Mouse (Mus musculus) heart, embryonic 13.5 days (tissue): ENCODE measurements around the gene Lypd5. TPM values are rescaled to one million over a fixed set of nuclear protein-coding genes. Genes with fewer than 3 reads are reported as not detected.
A peak's percentile ranks its signal among the peaks of the same experiment; 100 is the strongest.

Source experiments
- ATAC-seq: fragments of 200-750 bp; cut with Nextera tagmentation; 2 replicates; pipeline ENCODE4 v1.8.0; 2017; ENCODE audit warnings: moderate TSS enrichment; ENCODE audit not compliant: insufficient number of reproducible peaks, low FRiP score, low TSS enrichment; ENCODE audit errors: extremely low read depth
- H3K27ac ChIP-seq: fragments of 300-500 bp; sonication (generic); replicated peaks from 2 replicates; pipeline ENCODE4 v1.5.1; 2015; ENCODE audit warnings: moderate library complexity, mild to moderate bottlenecking, inconsistent platforms
- H3K27me3 ChIP-seq: fragments of 300-500 bp; sonication (generic); replicated peaks from 2 replicates; pipeline ENCODE4 v1.6.1; 2015; ENCODE audit warnings: mild to moderate bottlenecking, inconsistent platforms
- H3K36me3 ChIP-seq: fragments of 300-500 bp; sonication (generic); 2 replicates; pipeline ENCODE4 v1.6.1; 2015; ENCODE audit warnings: mild to moderate bottlenecking, inconsistent platforms
- H3K4me1 ChIP-seq: fragments of 300-500 bp; sonication (generic); 2 replicates; pipeline ENCODE4 v1.6.1; 2015; ENCODE audit warnings: inconsistent platforms
- H3K4me2 ChIP-seq: fragments of 300-500 bp; sonication (generic); 2 replicates; pipeline ENCODE4 v1.6.1; 2015; ENCODE audit warnings: inconsistent platforms, mild to moderate bottlenecking, moderate library complexity
- H3K4me3 ChIP-seq: fragments of 300-500 bp; sonication (generic); 2 replicates; pipeline ENCODE4 v1.5.1; 2015; ENCODE audit warnings: moderate library complexity, mild to moderate bottlenecking, inconsistent platforms
- H3K9ac ChIP-seq: fragments of 300-500 bp; sonication (generic); 2 replicates; pipeline ENCODE4 v1.6.1; 2015; ENCODE audit warnings: inconsistent platforms, mild to moderate bottlenecking, moderate library complexity
- H3K9me3 ChIP-seq: fragments of 300-500 bp; sonication (generic); 2 replicates; pipeline ENCODE4 v1.6.1; 2016; ENCODE audit warnings: inconsistent platforms
- WGBS: fragments of 180-500 bp; shearing (Covaris S2); methylation state at CpG from one replicate; pipeline ENCODE4 v1.1.7; 2015; ENCODE audit warnings: mixed read lengths; 5-methylcytosine and 5-hydroxymethylcytosine counted together
- polyA plus RNA-seq: library from polyadenylated mRNA; unstranded; fragments of >200 nt; fragmentation: Nextera tagmentation; extraction: Ambion mirVana; gene quantifications from 2 replicates; pipeline ENCODE4 v1.2.1, GENCODE M21; 2015

Gene Lypd5
- polyA plus RNA-seq, 1 experiment from 2014 or later: not detected

GRCm38 (mm10) chr7:24372786-24373185, 23.8 kb downstream of the Lypd5 start:
- Histone ChIP-seq H3K9me3 (no peaks in the 10 kb centered on the region), H3K27me3 (peaks cover 24% of the 10 kb centered on the region; the same call in 1 of the 2 replicates), H3K27ac (peak overlapping the region; percentile 45; the same call in 1 of the 2 replicates), H3K9ac (peak overlapping the region; percentile 40; the same call in 1 of the 2 replicates), H3K36me3 (no peaks in the 10 kb centered on the region), H3K4me3 (peak overlapping the region; percentile 17; the same call in 1 of the 2 replicates), H3K4me1 (peaks cover 27% of the 10 kb centered on the region), H3K4me2 (peak overlapping the region; percentile 59)
- 47% methylated on average over 4 of the region's 4 CpGs for WGBS
- ATAC-seq: no peak

GRCm38 (mm10) chr7:24373538-24374379, 24.8 kb downstream of the Lypd5 start:
- H3K36me3 ChIP-seq: no peaks in the 10 kb centered on the region
- no peak for ATAC-seq
- no peaks in the 10 kb centered on the region for H3K9me3 ChIP-seq
- peak overlapping the region; percentile 63 for H3K27ac ChIP-seq
- H3K27me3 ChIP-seq: peaks cover 28% of the 10 kb centered on the region; the same call in 1 of the 2 replicates
- 34% methylated on average over 20 of the region's 20 CpGs for WGBS
- H3K4me2 ChIP-seq: peak overlapping the region; percentile 59
- peaks cover 30% of the 10 kb centered on the region for H3K4me1 ChIP-seq
- peak overlapping the region; percentile 56 for H3K9ac ChIP-seq
- peak overlapping the region; percentile 23 for H3K4me3 ChIP-seq

GRCm38 (mm10) chr7:24376456-24376855, 27.5 kb downstream of the Lypd5 start:
- peak overlapping the region; percentile 48; the same call in 1 of the 2 replicates for H3K4me3 ChIP-seq
- no peak for ATAC-seq
- H3K4me1 ChIP-seq: peaks cover 38% of the 10 kb centered on the region
- H3K36me3 ChIP-seq: no peaks in the 10 kb centered on the region
- peaks cover 17% of the 10 kb centered on the region; the same call in 1 of the 2 replicates for H3K27me3 ChIP-seq
- H3K4me2 ChIP-seq: peak overlapping the region; percentile 71
- peak overlapping the region; percentile 71; the same call in 1 of the 2 replicates for H3K9ac ChIP-seq
- peak overlapping the region; percentile 66 for H3K27ac ChIP-seq
- H3K9me3 ChIP-seq: no peaks in the 10 kb centered on the region
- WGBS: 79% methylated on average over 8 of the region's 8 CpGs

GRCm38 (mm10) chr7:24377091-24377865, 28.3 kb downstream of the Lypd5 start:
- WGBS: 2% methylated on average over 45 of the region's 49 CpGs
- peak overlapping the region; percentile 48 for H3K4me3 ChIP-seq
- H3K9me3 ChIP-seq: no peaks in the 10 kb centered on the region
- peak overlapping the region; percentile 71 for H3K9ac ChIP-seq
- peaks cover 38% of the 10 kb centered on the region for H3K4me1 ChIP-seq
- H3K27me3 ChIP-seq: peaks cover 16% of the 10 kb centered on the region; the same call in 1 of the 2 replicates
- H3K4me2 ChIP-seq: peak overlapping the region; percentile 71
- H3K27ac ChIP-seq: peak overlapping the region; percentile 66
- ATAC-seq: peak; percentile 88
- H3K36me3 ChIP-seq: no peaks in the 10 kb centered on the region

- H3K4me2 ChIP-seq: peak overlapping the region; percentile 71
Observed at GRCm38 (mm10) chr7:24378049-24378701, 29.2 kb downstream of the Lypd5 start.

GRCm38 (mm10) chr7:24379934-24380333, 30.9 kb downstream of the Lypd5 start:
- Histone ChIP-seq H3K9ac (no peak overlapping the region), H3K9me3 (no peaks in the 10 kb centered on the region)
- WGBS: 42% methylated on average over 7 of the region's 7 CpGs

More at GRCm38 (mm10) chr7:24378049-24378701, 29.2 kb downstream of the Lypd5 start:
- Histone ChIP-seq H3K36me3 (no peaks in the 10 kb centered on the region), H3K9me3 (no peaks in the 10 kb centered on the region), H3K27ac (no peak overlapping the region), H3K27me3 (peaks cover 19% of the 10 kb centered on the region; the same call in 1 of the 2 replicates), H3K4me3 (0 out of 2 replicates have a peak overlapping the region, but pooled peaks have one; percentile 11), H3K9ac (no peak overlapping the region; the same call in 1 of the 2 replicates), H3K4me1 (peaks cover 31% of the 10 kb centered on the region)
- 69% methylated on average over 10 of the region's 10 CpGs for WGBS
- ATAC-seq: no peak

GRCm38 (mm10) chr7:24380370-24380769, 31.4 kb downstream of the Lypd5 start:
- ATAC-seq: no peak
- Histone ChIP-seq H3K27me3 (peaks cover 35% of the 10 kb centered on the region; the same call in 1 of the 2 replicates), H3K9me3 (no peaks in the 10 kb centered on the region), H3K9ac (no peak overlapping the region), H3K4me3 (no peak overlapping the region), H3K27ac (no peak overlapping the region), H3K36me3 (no peaks in the 10 kb centered on the region), H3K4me2 (peak overlapping the region; percentile 18; the same call in 1 of the 2 replicates), H3K4me1 (peaks cover 22% of the 10 kb centered on the region)
- 65% methylated on average over 2 of the region's 2 CpGs for WGBS

More at GRCm38 (mm10) chr7:24379934-24380333, 30.9 kb downstream of the Lypd5 start:
- peak overlapping the region; percentile 18; the same call in 1 of the 2 replicates for H3K4me2 ChIP-seq
- H3K36me3 ChIP-seq: no peaks in the 10 kb centered on the region
- H3K4me3 ChIP-seq: no peak overlapping the region
- H3K27me3 ChIP-seq: peaks cover 35% of the 10 kb centered on the region; the same call in 1 of the 2 replicates
- no peak overlapping the region for H3K27ac ChIP-seq
- ATAC-seq: no peak
- peaks cover 22% of the 10 kb centered on the region for H3K4me1 ChIP-seq

- no peaks in the 10 kb centered on the region for H3K36me3 ChIP-seq
- ATAC-seq: no peak
- H3K4me1 ChIP-seq: peaks cover 11% of the 10 kb centered on the region; the same call in 1 of the 2 replicates
- H3K9me3 ChIP-seq: no peaks in the 10 kb centered on the region
- H3K9ac ChIP-seq: no peak overlapping the region
- H3K27me3 ChIP-seq: peaks cover 26% of the 10 kb centered on the region; the same call in 1 of the 2 replicates
- H3K27ac ChIP-seq: no peak overlapping the region
- H3K4me3 ChIP-seq: no peak overlapping the region
- H3K4me2 ChIP-seq: peak overlapping the region; percentile 16; the same call in 1 of the 2 replicates
- WGBS: 79% methylated on average over 16 of the region's 16 CpGs
Observed at GRCm38 (mm10) chr7:24382730-24383372, 33.9 kb downstream of the Lypd5 start.

GRCm38 (mm10) chr7:24384070-24384469, 35.1 kb downstream of the Lypd5 start:
- ATAC-seq: no peak; the same call in 1 of the 2 replicates
- Histone ChIP-seq H3K36me3 (no peaks in the 10 kb centered on the region), H3K27me3 (peaks cover 23% of the 10 kb centered on the region; the same call in 1 of the 2 replicates), H3K27ac (peak overlapping the region; percentile 24; the same call in 1 of the 2 replicates), H3K4me3 (no peak overlapping the region), H3K9me3 (no peaks in the 10 kb centered on the region), H3K4me2 (peak overlapping the region; percentile 16; the same call in 1 of the 2 replicates), H3K9ac (no peak overlapping the region), H3K4me1 (peaks cover 8% of the 10 kb centered on the region; the same call in 1 of the 2 replicates)
- 50% methylated on average over 6 of the region's 6 CpGs for WGBS

GRCm38 (mm10) chr7:24384827-24385226, 35.8 kb downstream of the Lypd5 start:
- Histone ChIP-seq H3K4me2 (peak overlapping the region; percentile 53), H3K9me3 (no peaks in the 10 kb centered on the region), H3K9ac (no peak overlapping the region), H3K27me3 (peaks cover 23% of the 10 kb centered on the region; the same call in 1 of the 2 replicates), H3K27ac (no peak overlapping the region), H3K4me3 (0 out of 2 replicates have a peak overlapping the region, but pooled peaks have one; percentile 9), H3K36me3 (no peaks in the 10 kb centered on the region), H3K4me1 (peaks cover 5% of the 10 kb centered on the region; the same call in 1 of the 2 replicates)
- ATAC-seq: no peak
- WGBS: 9% methylated on average over 11 of the region's 11 CpGs
